Mouse (Mus musculus) G1E (cell line): ENCODE measurements around the gene Chac2. TPM values are rescaled to one million over a fixed set of nuclear protein-coding genes. Genes with fewer than 3 reads are reported as not detected.
A peak's percentile ranks its signal among the peaks of the same experiment; 100 is the strongest.
"Not testable (repeated sequence)": the region's sequence is repeated elsewhere in the genome, so short reads cannot be mapped to it uniquely, and the experiment has no call there.

ENCODE experiments used
- ATAC-seq: 2 replicates; pipeline ENCODE4 v1.8.0; 2016; ENCODE audit warnings: mild to moderate bottlenecking; ENCODE audit not compliant: insufficient number of reproducible peaks, poor library complexity, low FRiP score, severe bottlenecking; ENCODE audit errors: extremely low read depth
- DNase-seq: peaks from one replicate; pipeline ENCODE4 v3.0.0; 2012; ENCODE audit warnings: low spot score
- H3K27me3 ChIP-seq: 2 replicates; pipeline ENCODE4 v1.6.1; 2012; ENCODE audit warnings: mild to moderate bottlenecking, low read length, inconsistent platforms; ENCODE audit not compliant: insufficient read depth
- H3K36me3 ChIP-seq: replicated peaks from 2 replicates; pipeline ENCODE3; 2012; ENCODE audit warnings: mild to moderate bottlenecking, inconsistent platforms
- H3K4me1 ChIP-seq: 2 replicates; pipeline ENCODE4 v1.6.1; 2012; ENCODE audit warnings: low read depth, low read length, inconsistent platforms, mixed read lengths; ENCODE audit not compliant: insufficient read depth
- H3K4me3 ChIP-seq: 2 replicates; pipeline ENCODE4 v1.5.1; 2012; ENCODE audit warnings: low read depth, mild to moderate bottlenecking, inconsistent platforms, low read length, moderate library complexity, mixed read lengths
- H3K9me3 ChIP-seq: replicated peaks from 2 replicates; pipeline ENCODE4 v1.6.1; 2012; ENCODE audit warnings: inconsistent platforms
- CTCF ChIP-seq: IDR thresholded peaks from 2 replicates; pipeline ENCODE4 v1.5.1; 2012; ENCODE audit warnings: low read depth, low read length, inconsistent platforms, mixed read lengths
- GATA1 ChIP-seq: IDR thresholded peaks from 2 replicates; pipeline ENCODE4 v1.6.1; 2012; ENCODE audit warnings: borderline replicate concordance, low read length, inconsistent platforms, mixed read lengths
- GATA2 ChIP-seq: IDR thresholded peaks from 2 replicates; pipeline ENCODE4 v1.6.1; 2012; ENCODE audit warnings: low read depth, low read length, inconsistent platforms, borderline replicate concordance
- POLR2AphosphoS5 ChIP-seq: IDR thresholded peaks from 2 replicates; pipeline ENCODE4 v1.6.1; 2012; ENCODE audit warnings: low read depth, low read length, inconsistent platforms; ENCODE audit not compliant: insufficient replicate concordance
- TAL1 ChIP-seq: conservative IDR thresholded peaks from 2 replicates; pipeline ENCODE4 v1.6.1; 2012; ENCODE audit warnings: low read depth, low read length, inconsistent platforms, mixed read lengths
- polyA plus RNA-seq: library from polyadenylated mRNA; stranded (reverse); fragments of >175 nt; gene quantifications from 2 replicates; pipeline ENCODE4 v1.2.3, GENCODE M21; 2012
- total RNA-seq, 2 experiments: library from RNA; stranded (forward) in 1 of 2; stranded (reverse) in 1 of 2; fragments of 200-1000 nt in 1 of 2; fragments of >200 nt in 1 of 2; fragmentation: Nextera tagmentation in 1 of 2; gene quantifications; 2 replicates each; pipeline ENCODE4 v1.2.3; 2014 to 2017

Gene Chac2
- total RNA-seq (2014; fragmentation: Nextera tagmentation), result 16.0 and 18.1 TPM in 2 replicates
- total RNA-seq (2017), result 43.1 and 56.1 TPM in 2 replicates
- polyA plus RNA-seq, result 1.6 and 3.2 TPM in 2 replicates

DNA sequence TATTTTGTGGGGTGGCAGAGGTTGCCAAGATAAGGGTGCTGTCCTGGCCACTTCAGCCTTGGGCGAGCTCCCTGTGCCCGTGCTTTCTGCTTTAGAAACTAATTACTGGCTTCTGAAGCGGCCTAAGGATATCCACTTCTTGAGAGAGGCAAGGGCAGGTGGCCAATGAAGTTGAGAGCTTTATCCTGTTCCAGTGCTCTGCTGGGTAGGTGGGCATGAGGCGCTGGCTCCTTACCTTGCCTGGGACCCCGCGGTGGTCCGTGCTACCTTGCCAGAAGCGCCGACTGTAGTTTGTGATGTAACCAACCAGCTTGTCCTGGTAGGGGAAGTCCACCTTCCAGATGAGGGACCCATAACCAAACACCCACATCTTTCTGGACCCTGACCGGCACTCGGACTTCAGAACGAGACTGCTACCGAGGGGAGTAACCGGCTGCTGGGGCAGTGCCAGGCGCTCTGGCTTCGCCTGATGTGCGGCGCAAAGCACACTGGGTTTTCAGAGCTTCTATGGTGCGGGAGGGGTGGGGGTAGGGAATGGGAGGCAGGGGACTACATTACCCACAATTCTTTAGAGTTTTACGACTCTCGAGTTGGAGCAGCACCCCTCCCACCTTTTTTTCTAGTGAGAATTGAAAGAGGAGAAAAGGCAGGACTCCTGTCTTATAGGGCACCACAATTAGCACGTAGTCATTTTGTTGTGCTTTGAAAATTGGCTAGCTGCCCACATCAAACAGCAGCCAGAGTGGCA, at the start of gene Chac2:
Gene Chac2 (minus strand): TSS at position 474 of the 748 bp plus-strand sequence.
- Histone ChIP-seq H3K4me1 (peaks cover 7% of the 10 kb centered on the region), H3K27me3 (no peaks in the 10 kb centered on the region), H3K36me3 (peaks cover 9% of the 10 kb centered on the region), H3K9me3 (no peaks in the 10 kb centered on the region), H3K4me3 (peak within 1 kb of the TSS; percentile 80)
- no peak for TF ChIP-seq GATA1
- TF ChIP-seq CTCF, result no peak
- no peak for TF ChIP-seq TAL1
- TF ChIP-seq POLR2AphosphoS5, result no peak
- TF ChIP-seq GATA2, result no peak
- peak; percentile 57 for DNase-seq
- ATAC-seq, result peak; percentile 84

DNA sequence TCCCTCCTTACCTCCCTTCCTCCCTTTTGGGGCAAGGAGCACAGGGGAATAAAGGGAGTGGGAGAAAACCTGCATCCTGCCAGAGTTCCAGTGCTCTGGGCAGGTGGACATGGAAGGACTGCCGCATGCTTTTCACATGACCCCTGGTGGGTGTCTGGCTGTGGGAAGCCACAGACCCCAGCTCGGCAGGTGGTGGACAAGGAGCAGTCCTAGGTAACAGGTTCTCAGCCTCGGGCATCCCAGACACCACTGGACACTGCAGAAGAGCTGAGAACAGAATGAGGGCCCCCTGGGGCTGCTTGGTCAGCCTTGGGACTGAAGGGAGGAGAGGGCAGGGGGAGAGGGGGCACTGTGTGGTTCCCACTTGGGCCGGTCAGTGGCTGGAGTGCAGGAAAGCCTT, 48.8 kb upstream of the Chac2 start:
- TF ChIP-seq CTCF (no peak), TAL1 (no peak), POLR2AphosphoS5 (no peak), GATA1 (no peak), GATA2 (no peak)
- H3K36me3 ChIP-seq, result peaks cover 9% of the 10 kb centered on the region
- H3K4me1 ChIP-seq, result no peaks in the 10 kb centered on the region
- no peak for ATAC-seq
- H3K27me3 ChIP-seq, result no peaks in the 10 kb centered on the region
- H3K4me3 ChIP-seq, result no peak overlapping the region
- peaks cover 5% of the 10 kb centered on the region; the same call in 1 of the 2 replicates for H3K9me3 ChIP-seq
- DNase-seq, result no peak

DNA sequence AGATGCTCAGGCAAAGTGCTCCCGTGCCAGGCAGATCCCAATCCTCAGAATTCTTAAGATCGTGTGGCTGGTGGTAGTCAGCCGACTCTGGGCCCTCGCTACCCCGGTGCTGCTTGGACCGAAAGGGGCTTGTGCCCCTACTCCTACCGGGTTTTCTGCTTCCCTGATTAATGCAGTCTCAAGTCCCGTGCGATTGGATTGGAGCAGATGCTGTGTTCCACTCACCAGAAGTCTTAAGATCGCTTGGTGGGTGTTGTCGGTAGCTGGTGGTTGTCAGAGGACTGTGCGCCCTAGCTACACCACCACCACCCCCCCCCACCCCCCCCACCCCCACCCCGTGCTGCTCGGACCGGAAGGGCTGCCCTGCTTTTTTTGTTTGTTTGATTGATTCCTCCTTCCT, 31.3 kb upstream of the Chac2 start:
- not testable (repeated sequence) for DNase-seq, ATAC-seq, H3K4me3 ChIP-seq, H3K4me1 ChIP-seq, H3K27me3 ChIP-seq, H3K36me3 ChIP-seq, H3K9me3 ChIP-seq

DNA sequence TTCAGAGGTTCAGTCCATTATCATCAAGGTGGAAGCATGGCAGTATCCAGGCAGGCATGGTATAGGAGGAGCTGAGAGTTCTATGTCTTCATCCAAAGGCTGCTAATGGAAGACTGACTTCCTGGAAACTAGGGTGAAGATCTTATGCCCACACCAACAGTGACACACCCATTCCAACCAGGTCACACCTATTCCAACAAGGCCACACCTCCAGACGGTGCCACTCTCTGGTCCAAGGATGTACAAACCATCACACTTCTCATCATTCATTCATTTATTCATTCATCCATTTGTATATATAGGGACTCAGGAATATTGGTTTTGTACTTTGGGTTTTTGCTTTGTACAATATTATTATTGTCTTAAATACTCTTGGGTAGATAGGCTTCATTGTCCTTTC, 23.5 kb upstream of the Chac2 start:
- H3K4me3 ChIP-seq, H3K4me1 ChIP-seq, H3K27me3 ChIP-seq, DNase-seq, H3K9me3 ChIP-seq, ATAC-seq: not testable (repeated sequence)
- peaks cover 10% of the 10 kb centered on the region for H3K36me3 ChIP-seq

DNA sequence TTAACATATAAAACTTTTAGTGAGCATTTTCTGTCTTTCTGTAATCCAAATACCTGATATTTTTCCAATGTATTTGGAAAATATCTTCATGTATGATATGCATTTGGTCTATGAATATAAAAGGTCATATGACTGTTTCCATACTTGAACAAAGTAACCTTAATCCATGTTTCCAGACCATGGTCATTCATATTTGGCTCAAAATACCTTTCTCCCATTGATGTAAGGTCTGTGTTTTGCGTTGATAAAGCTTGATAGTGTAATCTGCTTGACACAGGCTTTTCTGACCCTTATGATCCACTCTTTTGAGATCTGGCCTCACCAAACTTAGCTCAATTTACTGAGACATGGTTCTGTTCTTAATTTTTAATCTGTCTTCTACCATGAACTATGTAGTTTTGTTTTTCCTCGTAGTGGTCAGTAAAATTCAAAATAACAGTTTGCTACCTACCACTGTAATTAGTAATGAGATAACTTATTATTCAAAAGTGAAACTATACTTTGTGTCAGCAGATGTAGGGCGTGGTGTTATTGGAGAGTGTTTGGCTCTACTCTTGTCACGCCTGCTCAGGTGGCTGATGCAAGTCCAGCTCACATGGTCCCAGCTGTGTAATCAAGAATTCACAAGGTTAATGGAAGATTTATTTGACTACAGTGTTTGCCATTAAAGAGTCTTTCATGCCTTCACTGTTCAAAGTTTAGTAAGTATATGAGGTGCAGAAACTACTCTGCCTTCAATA, 15.2 kb upstream of the Chac2 start:
- H3K9me3 ChIP-seq, result no peaks in the 10 kb centered on the region
- H3K4me3 ChIP-seq, result no peak overlapping the region; the same call in 1 of the 2 replicates
- TF ChIP-seq CTCF, result no peak
- TF ChIP-seq GATA2, result no peak
- TF ChIP-seq POLR2AphosphoS5, result no peak
- peak; percentile 45 for TF ChIP-seq TAL1
- ATAC-seq, result peak; percentile 43; the same call in 1 of the 2 replicates
- no peaks in the 10 kb centered on the region for H3K27me3 ChIP-seq
- H3K4me1 ChIP-seq, result peaks cover 42% of the 10 kb centered on the region
- DNase-seq, result no peak
- peaks cover 9% of the 10 kb centered on the region for H3K36me3 ChIP-seq

DNA sequence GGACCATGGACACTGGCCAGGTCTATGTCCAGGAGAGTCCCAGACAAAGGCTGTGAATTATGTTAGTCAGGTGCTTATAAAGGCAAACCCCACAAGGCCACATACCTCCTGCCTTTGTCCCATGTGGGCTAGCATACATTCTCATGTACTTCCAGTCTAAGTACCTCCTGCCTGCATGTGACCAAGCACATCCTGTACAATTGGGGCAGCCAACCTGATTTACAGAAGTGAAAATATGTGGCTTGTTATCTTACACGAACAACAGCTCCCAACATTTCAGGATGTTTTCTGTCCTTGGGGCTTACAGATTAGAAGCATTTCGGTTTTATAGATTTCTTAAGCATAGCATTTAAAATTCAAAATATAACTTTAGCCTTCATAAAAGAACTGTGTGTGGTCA, 13.9 kb upstream of the Chac2 start:
- TF ChIP-seq TAL1, result peak; percentile 63
- no peak for TF ChIP-seq CTCF
- peaks cover 3% of the 10 kb centered on the region for H3K36me3 ChIP-seq
- no peaks in the 10 kb centered on the region for H3K9me3 ChIP-seq
- H3K4me1 ChIP-seq, result peaks cover 42% of the 10 kb centered on the region
- ATAC-seq, result peak; percentile 72
- H3K4me3 ChIP-seq, result no peak overlapping the region; the same call in 1 of the 2 replicates
- H3K27me3 ChIP-seq, result no peaks in the 10 kb centered on the region
- no peak for DNase-seq

DNA sequence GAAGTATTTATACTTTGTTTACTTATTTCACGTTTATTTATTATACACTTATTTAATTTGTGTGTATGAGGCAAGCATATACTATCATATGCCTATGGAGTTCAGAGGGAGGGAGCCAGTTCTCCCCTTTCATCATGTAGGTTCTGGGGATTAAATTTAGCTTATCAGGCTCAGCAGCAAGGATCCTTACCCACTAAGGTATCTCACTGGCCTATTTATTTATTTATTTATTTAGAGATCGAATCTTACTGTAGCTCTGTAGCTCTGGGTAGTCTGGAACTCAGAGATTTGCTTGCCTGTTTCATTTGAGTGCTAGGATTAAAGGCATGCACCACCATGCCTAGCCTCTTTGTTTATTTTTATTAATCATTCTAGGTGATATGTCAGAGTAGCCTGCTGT, 12.6 kb upstream of the Chac2 start:
- DNase-seq, result no peak
- H3K27me3 ChIP-seq, result no peaks in the 10 kb centered on the region
- no peak overlapping the region for H3K4me3 ChIP-seq
- ATAC-seq, result no peak
- H3K4me1 ChIP-seq, result peaks cover 42% of the 10 kb centered on the region
- peaks cover 3% of the 10 kb centered on the region for H3K36me3 ChIP-seq
- H3K9me3 ChIP-seq, result no peaks in the 10 kb centered on the region
- TF ChIP-seq CTCF (no peak), TAL1 (no peak), POLR2AphosphoS5 (no peak), GATA2 (no peak), GATA1 (no peak)
